Comparison of ENCODE assay signal across 23 mouse cellular contexts in genomic region chrX:150594176-150594575, GRCm38 (mm10). TPM values are rescaled to one million over a fixed set of nuclear protein-coding genes. Genes with fewer than 3 reads are reported as not detected.
DNase-seq lines count a peak whose midpoint lies in the region; ATAC-seq and TF ChIP-seq lines count a peak whose summit lies in the region.
"Had no signal": no experiment of that assay in that cellular context is flagged by ENCODE, and none has a peak within 500 bp of the region (broad histone marks: within the 10 kb centered on the region; RNA-seq: fewer than 3 reads in every experiment).

No protein-coding gene starts in this region.

- no peaks in the 10 kb centered on the region for H3K4me1 ChIP-seq in heart, embryonic 10.5 days
- peaks cover 10% of the 10 kb centered on the region; the same call in 1 of the 2 replicates for H3K4me1 ChIP-seq in heart, embryonic 12.5 days (replicated peaks)
- peaks cover 33% of the 10 kb centered on the region for H3K4me1 ChIP-seq in G1E (ENCODE audit: insufficient read depth, low read depth, low read length)
- no peaks in the 10 kb centered on the region; the same call in 1 of the 2 replicates for H3K4me1 ChIP-seq in liver, embryonic 11.5 days (replicated peaks; ENCODE audit: control insufficient read depth, insufficient read depth, low read length)
- H3K4me1 ChIP-seq in liver, embryonic 15.5 days (replicated peaks) = peaks cover 25% of the 10 kb centered on the region
- H3K4me1 ChIP-seq: embryonic facial prominence, embryonic 15.5 days; forebrain, embryonic 10.5 days; forebrain, embryonic 15.5 days; hindbrain, embryonic 12.5 days had no signal

- no peak for ATAC-seq in heart, embryonic 12.5 days (ENCODE audit: insufficient number of reproducible peaks, low FRiP score)
- no peak for ATAC-seq in G1E (ENCODE audit: extremely low read depth, insufficient number of reproducible peaks, low FRiP score, poor library complexity, severe bottlenecking)
- ATAC-seq in liver, embryonic 11.5 days (replicated peaks; ENCODE audit: low FRiP score) = peak; percentile 51
- peak; percentile 35; the same call in 1 of the 2 replicates for ATAC-seq in liver, embryonic 15.5 days (ENCODE audit: insufficient read depth)
- ATAC-seq: forebrain, embryonic 15.5 days; hindbrain, embryonic 16.5 days; inflammation-experienced regulatory T-cells, adult 6 months had no signal

- H3K36me3 ChIP-seq in heart, embryonic 10.5 days = no peaks in the 10 kb centered on the region
- no peaks in the 10 kb centered on the region for H3K36me3 ChIP-seq in heart, embryonic 12.5 days
- peaks cover 2% of the 10 kb centered on the region for H3K36me3 ChIP-seq in G1E (replicated peaks)
- H3K36me3 ChIP-seq in liver, embryonic 11.5 days (ENCODE audit: control insufficient read depth, insufficient read depth, low read length) = no peaks in the 10 kb centered on the region
- no peaks in the 10 kb centered on the region for H3K36me3 ChIP-seq in liver, embryonic 15.5 days (replicated peaks)
- H3K36me3 ChIP-seq: embryonic facial prominence, embryonic 15.5 days; forebrain, embryonic 10.5 days; forebrain, embryonic 15.5 days; hindbrain, embryonic 12.5 days had no signal

- 0 out of 2 replicates have a peak overlapping the region, but pooled peaks have one; percentile 42 for H3K27ac ChIP-seq in heart, embryonic 10.5 days
- H3K27ac ChIP-seq in heart, embryonic 12.5 days (ENCODE audit: poor library complexity, severe bottlenecking) = no peak overlapping the region
- H3K27ac ChIP-seq in liver, embryonic 11.5 days (ENCODE audit: low read depth, low read length) = no peak overlapping the region
- peak overlapping the region; percentile 51; the same call in 1 of the 2 replicates for H3K27ac ChIP-seq in liver, embryonic 15.5 days (replicated peaks)
- H3K27ac ChIP-seq: embryonic facial prominence, embryonic 15.5 days; forebrain, embryonic 10.5 days; forebrain, embryonic 15.5 days; hindbrain, embryonic 12.5 days had no signal

- TF ChIP-seq CTCF in G1E (IDR thresholded peaks at IDR 0.05; ENCODE audit: low read depth, low read length) = no peak

- H3K27me3 ChIP-seq in heart, embryonic 10.5 days (ENCODE audit: insufficient read depth, poor library complexity, severe bottlenecking) = no peaks in the 10 kb centered on the region
- no peaks in the 10 kb centered on the region for H3K27me3 ChIP-seq in heart, embryonic 12.5 days (replicated peaks)
- no peaks in the 10 kb centered on the region for H3K27me3 ChIP-seq in G1E (ENCODE audit: insufficient read depth, low read length)
- no peaks in the 10 kb centered on the region; the same call in 1 of the 2 replicates for H3K27me3 ChIP-seq in liver, embryonic 11.5 days (replicated peaks; ENCODE audit: control insufficient read depth, insufficient read depth, low read length)
- H3K27me3 ChIP-seq in liver, embryonic 15.5 days = no peaks in the 10 kb centered on the region
- H3K27me3 ChIP-seq: CH12.LX; embryonic facial prominence, embryonic 15.5 days; forebrain, embryonic 15.5 days had no signal

- 56% methylated on average over 3 of the region's 3 CpGs for WGBS in heart, embryonic 10.5 days
- WGBS in heart, embryonic 12.5 days = 60% methylated on average over 3 of the region's 3 CpGs
- WGBS in liver, embryonic 11.5 days = 64% methylated on average over 3 of the region's 3 CpGs
- WGBS in liver, embryonic 15.5 days (ENCODE audit: insufficient replicate concordance) = 49% methylated on average over 3 of the region's 3 CpGs

- no peak overlapping the region for H3K9ac ChIP-seq in heart, embryonic 12.5 days
- peak overlapping the region; percentile 25; the same call in 1 of the 2 replicates for H3K9ac ChIP-seq in liver, embryonic 11.5 days (ENCODE audit: low read depth, low read length)
- H3K9ac ChIP-seq in liver, embryonic 15.5 days = no peak overlapping the region
- H3K9ac ChIP-seq: embryonic facial prominence, embryonic 15.5 days; forebrain, embryonic 15.5 days; hindbrain, embryonic 12.5 days had no signal

- H3K9me3 ChIP-seq in heart, embryonic 10.5 days = no peaks in the 10 kb centered on the region
- no peaks in the 10 kb centered on the region for H3K9me3 ChIP-seq in heart, embryonic 12.5 days (replicated peaks)
- no peaks in the 10 kb centered on the region for H3K9me3 ChIP-seq in G1E (replicated peaks)
- no peaks in the 10 kb centered on the region for H3K9me3 ChIP-seq in liver, embryonic 11.5 days (ENCODE audit: control insufficient read depth, low read length)
- H3K9me3 ChIP-seq in liver, embryonic 15.5 days (replicated peaks) = no peaks in the 10 kb centered on the region
- H3K9me3 ChIP-seq: embryonic facial prominence, embryonic 15.5 days; forebrain, embryonic 10.5 days; forebrain, embryonic 15.5 days; hindbrain, embryonic 12.5 days had no signal

- H3K4me2 ChIP-seq in heart, embryonic 12.5 days = no peak overlapping the region
- H3K4me2 ChIP-seq in liver, embryonic 11.5 days = no peak overlapping the region
- peak overlapping the region; percentile 44; the same call in 1 of the 2 replicates for H3K4me2 ChIP-seq in liver, embryonic 15.5 days
- H3K4me2 ChIP-seq: embryonic facial prominence, embryonic 15.5 days; forebrain, embryonic 15.5 days; hindbrain, embryonic 12.5 days had no signal

- no peak overlapping the region for H3K4me3 ChIP-seq in heart, embryonic 10.5 days
- H3K4me3 ChIP-seq in heart, embryonic 12.5 days = no peak overlapping the region
- peak overlapping the region; percentile 51; the same call in 1 of the 2 replicates for H3K4me3 ChIP-seq in G1E (ENCODE audit: low read depth, low read length)
- no peak overlapping the region for H3K4me3 ChIP-seq in liver, embryonic 11.5 days (ENCODE audit: low read depth, low read length)
- no peak overlapping the region for H3K4me3 ChIP-seq in liver, embryonic 15.5 days (replicated peaks)
- H3K4me3 ChIP-seq: embryonic facial prominence, embryonic 15.5 days; erythroblast, embryonic 14.5 days; forebrain, embryonic 10.5 days; forebrain, embryonic 15.5 days; hindbrain, embryonic 12.5 days had no signal

- DNase-seq in heart, embryonic 10.5 days (ENCODE audit: low spot score) = peak; percentile 74
- DNase-seq in G1E (ENCODE audit: low spot score) = no peak
- no peak for DNase-seq in liver, embryonic 11.5 days (ENCODE audit: low spot score)
- no peak for DNase-seq in urinary bladder, postnatal 14 days (ENCODE audit: low spot score)
- DNase-seq in gastrocnemius, postnatal 14 days = no peak
- DNase-seq in retina, embryonic 14.5 days (ENCODE audit: low spot score) = no peak
- DNase-seq: adrenal gland, postnatal 25 days; cerebellum, adult 2 months; cerebellum, postnatal 10 days; gastrocnemius, postnatal 25 days; heart, postnatal 10 days; heart, postnatal 4 days had no signal

- intact Hi-C loops in gastrocnemius, postnatal 14 days (cut with DNase I; ENCODE audit: low total_unique reads) = no loop called here

RNA-seq across cellular contexts. Expression of gene Apex2, which starts 4.5 kb away (rescaled TPM):
- polyA plus RNA-seq in heart, embryonic 10.5 days (2016; fragmentation: Nextera tagmentation; extraction: Ambion mirVana) = 22.1 and 28.4 TPM in 2 replicates
- polyA plus RNA-seq in heart, embryonic 12.5 days (2016; fragmentation: Nextera tagmentation; extraction: Ambion mirVana) = 14.5 TPM in 2 replicates
- 21.0 and 22.8 TPM in 2 replicates for total RNA-seq in G1E (2014; fragmentation: Nextera tagmentation)
- 7.7 and 8.0 TPM in 2 replicates for total RNA-seq in G1E (2017)
- 1.2 and 1.3 TPM in 2 replicates for polyA plus RNA-seq in G1E (2012)
- 20.1 and 20.7 TPM in 2 replicates for polyA plus RNA-seq in liver, embryonic 11.5 days (2014; fragmentation: Nextera tagmentation; extraction: Ambion mirVana)
- 11.1 and 12.4 TPM in 2 replicates for polyA plus RNA-seq in liver, embryonic 15.5 days (2015; fragmentation: Nextera tagmentation; extraction: Ambion mirVana)
- total RNA-seq in gastrocnemius, postnatal 14 days (2021) = 10 to 100 TPM in 1 of 2 experiments, 1 to 10 TPM in 1; 4.8 to 14.1 TPM

RNA-seq across cellular contexts. Expression of gene Pfkfb1, which starts 6.1 kb away (rescaled TPM):
- 10.1 and 13.2 TPM in 2 replicates for polyA plus RNA-seq in heart, embryonic 10.5 days (2016; fragmentation: Nextera tagmentation; extraction: Ambion mirVana)
- 6.9 and 7.2 TPM in 2 replicates for polyA plus RNA-seq in heart, embryonic 12.5 days (2016; fragmentation: Nextera tagmentation; extraction: Ambion mirVana)
- total RNA-seq in G1E (2014; fragmentation: Nextera tagmentation) (10.0 and 19.6 TPM in 2 replicates), G1E (2017) (4.9 and 5.0 TPM in 2 replicates)
- polyA plus RNA-seq in G1E (2012) = 0.28 and 0.51 TPM in 2 replicates
- 8.5 and 10.3 TPM in 2 replicates for polyA plus RNA-seq in liver, embryonic 11.5 days (2014; fragmentation: Nextera tagmentation; extraction: Ambion mirVana)
- 8.1 and 10.1 TPM in 2 replicates for polyA plus RNA-seq in liver, embryonic 15.5 days (2015; fragmentation: Nextera tagmentation; extraction: Ambion mirVana)
- total RNA-seq in gastrocnemius, postnatal 14 days (2021) = 10 to 100 TPM in 1 of 2 experiments, 1 to 10 TPM in 1; 5.9 to 38.4 TPM

RNA-seq across cellular contexts. Expression of gene Alas2, which starts 47.0 kb away (rescaled TPM):
- 143 and 161 TPM in 2 replicates for polyA plus RNA-seq in heart, embryonic 10.5 days (2016; fragmentation: Nextera tagmentation; extraction: Ambion mirVana)
- 156 and 159 TPM in 2 replicates for polyA plus RNA-seq in heart, embryonic 12.5 days (2016; fragmentation: Nextera tagmentation; extraction: Ambion mirVana)
- total RNA-seq in G1E (2014; fragmentation: Nextera tagmentation) (9.0 and 131 TPM in 2 replicates), G1E (2017) (0.87 and 1.1 TPM in 2 replicates)
- 0.30 and 0.57 TPM in 2 replicates for polyA plus RNA-seq in G1E (2012)
- 170 and 201 TPM in 2 replicates for polyA plus RNA-seq in liver, embryonic 11.5 days (2014; fragmentation: Nextera tagmentation; extraction: Ambion mirVana)
- 1,389 and 1,560 TPM in 2 replicates for polyA plus RNA-seq in liver, embryonic 15.5 days (2015; fragmentation: Nextera tagmentation; extraction: Ambion mirVana)
- total RNA-seq in gastrocnemius, postnatal 14 days (2021) = 10 to 100 TPM; 17.0 to 17.6 TPM
- total RNA-seq: granulocyte monocyte progenitor cell, adult 5-6 weeks had no signal

Comparison
In these comparisons a context has a peak if more than half of its experiments do, and no peak if none do; other contexts are left out.
1. H3K27ac ChIP-seq: peak in heart, embryonic 10.5 days (single experiment) and liver, embryonic 15.5 days (single experiment); none in heart, embryonic 12.5 days (single experiment) and liver, embryonic 11.5 days (single experiment).
2. ATAC-seq: peak in liver, embryonic 11.5 days (single experiment) and liver, embryonic 15.5 days (single experiment); none in heart, embryonic 12.5 days (single experiment) and G1E (single experiment).
3. RNA of gene Alas2, which starts 47.0 kb away (polyA plus RNA-seq): 1,389 to 1,560 TPM in liver, embryonic 15.5 days, 170 to 201 TPM in liver, embryonic 11.5 days, 156 to 159 TPM in heart, embryonic 12.5 days and 143 to 161 TPM in heart, embryonic 10.5 days; 0.30 to 0.57 TPM in G1E; every median in the first group is over 10 times any median in the second.